Mouse (Mus musculus): ENCODE measurements around the gene 9330159F19Rik. TPM values are rescaled to one million over a fixed set of nuclear protein-coding genes. Genes with fewer than 3 reads are reported as not detected.

Gene 9330159F19Rik
- polyA plus RNA-seq (2012), result not detected in 2 replicates

GRCm38 (mm10) chr10:29211453-29211852 is at the start of gene 9330159F19Rik:
Gene 9330159F19Rik, plus strand, starts transcription at chr10:29211606.

GRCm38 (mm10) chr10:29198642-29199041 is 12.8 kb upstream of the 9330159F19Rik start, which contains the start of gene Gm49353:
Gene Gm49353, plus strand, starts transcription at chr10:29198954.

Other genes starting within 250 kb of the 9330159F19Rik start
- not detected in 2 replicates for gene 2310057J18Rik, start 225.3 kb upstream of the 9330159F19Rik start, polyA plus RNA-seq (2012)
- gene Soga3, start 67.8 kb upstream of the 9330159F19Rik start, polyA plus RNA-seq (2012), result not detected in 2 replicates
- gene Gm49353, start 12.7 kb upstream of the 9330159F19Rik start, polyA plus RNA-seq (2012), result not detected in 2 replicates
- 1.3 and 1.8 TPM in 2 replicates for gene Echdc1, start 101.6 kb downstream of the 9330159F19Rik start, polyA plus RNA-seq (2012)
- 10.5 and 11.8 TPM in 2 replicates for gene Rnf146, start 150.8 kb downstream of the 9330159F19Rik start, polyA plus RNA-seq (2012)